Mouse (Mus musculus) hindbrain, embryonic 16.5 days (tissue): ENCODE measurements around the gene Ulk4. TPM values are rescaled to one million over a fixed set of nuclear protein-coding genes. Genes with fewer than 3 reads are reported as not detected.
A peak's percentile ranks its signal among the peaks of the same experiment; 100 is the strongest.

ENCODE experiments used
- ATAC-seq: fragments of 200-750 bp; cut with Nextera tagmentation; 2 replicates; pipeline ENCODE4 v1.8.0; 2017; ENCODE audit warnings: moderate TSS enrichment, moderate library complexity
- H3K27ac ChIP-seq: fragments of 300-500 bp; sonication (generic); 2 replicates; pipeline ENCODE4 v1.5.1; 2014; ENCODE audit warnings: low read depth, mild to moderate bottlenecking, control low read depth, low read length, moderate library complexity
- H3K27me3 ChIP-seq: fragments of 300-500 bp; sonication (generic); replicated peaks from 2 replicates; pipeline ENCODE4 v1.6.1; 2014; ENCODE audit warnings: low read length; ENCODE audit not compliant: control insufficient read depth, insufficient read depth
- H3K36me3 ChIP-seq: fragments of 300-500 bp; sonication (generic); 2 replicates; pipeline ENCODE4 v1.6.1; 2014; ENCODE audit warnings: mild to moderate bottlenecking, low read length, moderate library complexity, mixed read lengths; ENCODE audit not compliant: control insufficient read depth, insufficient read depth
- H3K4me1 ChIP-seq: fragments of 300-500 bp; sonication (generic); 2 replicates; pipeline ENCODE4 v1.6.1; 2014; ENCODE audit warnings: low read depth, low read length; ENCODE audit not compliant: control insufficient read depth, insufficient read depth
- H3K4me2 ChIP-seq: fragments of 300-500 bp; sonication (generic); 2 replicates; pipeline ENCODE4 v1.6.1; 2014; ENCODE audit warnings: mild to moderate bottlenecking, low read length, control low read depth, moderate library complexity
- H3K4me3 ChIP-seq: fragments of 300-500 bp; sonication (generic); 2 replicates; pipeline ENCODE4 v1.5.1; 2014; ENCODE audit warnings: mild to moderate bottlenecking, low read length, control low read depth, moderate library complexity
- H3K9ac ChIP-seq: fragments of 300-500 bp; sonication (generic); 2 replicates; pipeline ENCODE4 v1.6.1; 2014; ENCODE audit warnings: low read depth, mild to moderate bottlenecking, control low read depth, low read length, moderate library complexity
- H3K9me3 ChIP-seq: fragments of 300-500 bp; sonication (generic); 2 replicates; pipeline ENCODE4 v1.6.1; 2014; ENCODE audit warnings: mild to moderate bottlenecking, low read length, moderate library complexity; ENCODE audit not compliant: control insufficient read depth
- WGBS: fragments of 180-500 bp; shearing (Covaris S2); extraction: QIAGEN DNeasy Blood & Tissue Kit; methylation state at CpG from one replicate; pipeline ENCODE4 v1.1.7; 2014; 5-methylcytosine and 5-hydroxymethylcytosine counted together
- polyA plus RNA-seq: library from polyadenylated mRNA; unstranded; fragments of >200 nt; fragmentation: Nextera tagmentation; extraction: Ambion mirVana; gene quantifications from 2 replicates; pipeline ENCODE4 v1.2.1, GENCODE M21; 2015

The Ulk4 gene
- polyA plus RNA-seq, 1 experiment from 2014 or later = 75.8 TPM

DNA sequence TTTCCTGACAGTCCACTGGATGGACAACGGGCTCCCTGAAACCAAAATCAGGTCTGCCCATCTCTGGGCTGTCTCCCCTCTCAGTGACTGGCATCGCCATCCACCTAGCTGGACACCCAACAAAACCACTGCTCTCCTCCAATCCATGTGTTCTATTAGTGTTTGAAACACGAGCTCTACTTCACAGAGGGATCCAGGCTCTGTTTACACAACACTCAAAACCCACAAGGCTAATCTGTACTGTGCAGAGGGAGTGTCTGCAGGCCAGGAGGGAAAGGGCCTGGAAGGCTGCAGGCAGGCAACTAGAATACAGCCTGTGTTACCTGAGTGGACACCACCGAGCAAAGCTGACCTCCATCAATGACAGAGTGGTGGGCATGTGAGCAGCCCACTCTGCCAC is 5.4 kb downstream of the Ulk4 start:
- Histone ChIP-seq H3K27me3 (no peaks in the 10 kb centered on the region), H3K36me3 (no peaks in the 10 kb centered on the region), H3K4me2 (no peak overlapping the region), H3K9me3 (no peaks in the 10 kb centered on the region), H3K4me3 (no peak overlapping the region), H3K27ac (no peak overlapping the region), H3K9ac (no peak overlapping the region), H3K4me1 (peaks cover 3% of the 10 kb centered on the region)
- 82% methylated on average over 4 of the region's 4 CpGs for WGBS
- ATAC-seq = no peak

GRCm38 (mm10) chr9:121271149-121271548 is 5.8 kb downstream of the Ulk4 start:
- ATAC-seq = no peak
- Histone ChIP-seq H3K4me1 (peaks cover 1% of the 10 kb centered on the region; the same call in 1 of the 2 replicates), H3K4me2 (no peak overlapping the region), H3K4me3 (no peak overlapping the region), H3K36me3 (no peaks in the 10 kb centered on the region), H3K9me3 (no peaks in the 10 kb centered on the region), H3K27ac (no peak overlapping the region), H3K9ac (no peak overlapping the region), H3K27me3 (no peaks in the 10 kb centered on the region)
- whole genome bisulfite sequencing = 100% methylated on average over 1 of the region's 1 CpGs

GRCm38 (mm10) chr9:121265307-121265706 is 11.7 kb downstream of the Ulk4 start:
- ATAC-seq = no peak
- Histone ChIP-seq H3K9me3 (no peaks in the 10 kb centered on the region), H3K27me3 (no peaks in the 10 kb centered on the region), H3K36me3 (no peaks in the 10 kb centered on the region), H3K4me2 (no peak overlapping the region), H3K9ac (no peak overlapping the region), H3K4me1 (no peaks in the 10 kb centered on the region), H3K4me3 (no peak overlapping the region), H3K27ac (no peak overlapping the region)
- WGBS = 84% methylated on average over 10 of the region's 10 CpGs

GRCm38 (mm10) chr9:121257106-121257505 is 19.9 kb downstream of the Ulk4 start:
- WGBS = 88% methylated on average over 9 of the region's 9 CpGs

GRCm38 (mm10) chr9:121254761-121255160 is 22.2 kb downstream of the Ulk4 start:
- H3K9me3 ChIP-seq = no peaks in the 10 kb centered on the region
- peaks cover 3% of the 10 kb centered on the region; the same call in 1 of the 2 replicates for H3K36me3 ChIP-seq
- no peak overlapping the region for H3K9ac ChIP-seq
- no peaks in the 10 kb centered on the region for H3K4me1 ChIP-seq
- H3K27ac ChIP-seq = no peak overlapping the region
- no peak for ATAC-seq
- WGBS = 96% methylated on average over 13 of the region's 13 CpGs
- H3K4me2 ChIP-seq = no peak overlapping the region
- H3K27me3 ChIP-seq = no peaks in the 10 kb centered on the region
- no peak overlapping the region for H3K4me3 ChIP-seq

More at GRCm38 (mm10) chr9:121257106-121257505, 19.9 kb downstream of the Ulk4 start:
- ATAC-seq = no peak
- no peak overlapping the region for H3K4me3 ChIP-seq
- H3K9ac ChIP-seq = no peak overlapping the region
- H3K36me3 ChIP-seq = peaks cover 3% of the 10 kb centered on the region; the same call in 1 of the 2 replicates
- no peak overlapping the region for H3K27ac ChIP-seq
- no peaks in the 10 kb centered on the region for H3K9me3 ChIP-seq
- H3K4me1 ChIP-seq = no peaks in the 10 kb centered on the region
- H3K27me3 ChIP-seq = no peaks in the 10 kb centered on the region
- H3K4me2 ChIP-seq = no peak overlapping the region

- Histone ChIP-seq H3K4me3 (no peak overlapping the region), H3K9ac (no peak overlapping the region), H3K27ac (no peak overlapping the region), H3K27me3 (no peaks in the 10 kb centered on the region), H3K4me1 (no peaks in the 10 kb centered on the region), H3K36me3 (peaks cover 3% of the 10 kb centered on the region; the same call in 1 of the 2 replicates), H3K4me2 (no peak overlapping the region), H3K9me3 (no peaks in the 10 kb centered on the region)
- WGBS = 82% methylated on average over 2 of the region's 2 CpGs
- ATAC-seq = no peak
Observed at GRCm38 (mm10) chr9:121253983-121254382, 23.0 kb downstream of the Ulk4 start.

DNA sequence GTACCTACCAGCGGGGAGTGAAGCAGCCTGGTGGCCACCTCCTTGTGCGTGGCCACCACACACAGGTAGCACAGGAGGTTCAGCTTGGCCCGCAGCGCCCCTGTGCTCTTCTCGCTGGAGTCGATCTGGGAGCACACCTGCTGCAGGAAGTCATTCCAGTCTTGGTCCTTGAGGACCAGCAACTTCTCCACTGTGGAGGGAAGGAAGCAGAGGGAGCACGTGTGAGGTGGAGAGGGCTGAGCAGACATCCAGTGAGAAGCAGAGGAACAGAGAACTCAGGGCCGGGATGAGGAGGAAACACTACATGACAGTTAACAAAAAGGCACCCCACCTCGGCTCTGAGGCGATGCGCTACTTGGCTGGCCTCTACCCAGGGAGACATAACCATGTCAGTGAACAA is 26.1 kb downstream of the Ulk4 start:
- H3K27ac ChIP-seq = no peak overlapping the region
- 92% methylated on average over 11 of the region's 11 CpGs for WGBS

GRCm38 (mm10) chr9:121249805-121250204 is 27.2 kb downstream of the Ulk4 start:
- Histone ChIP-seq H3K9ac (no peak overlapping the region), H3K36me3 (peaks cover 2% of the 10 kb centered on the region; the same call in 1 of the 2 replicates), H3K4me3 (no peak overlapping the region), H3K4me1 (no peaks in the 10 kb centered on the region), H3K4me2 (no peak overlapping the region), H3K27ac (no peak overlapping the region), H3K9me3 (no peaks in the 10 kb centered on the region), H3K27me3 (no peaks in the 10 kb centered on the region)
- no peak for ATAC-seq
- 63% methylated on average over 14 of the region's 14 CpGs for WGBS

More for the DNA sequence above, 26.1 kb downstream of the Ulk4 start:
- H3K4me2 ChIP-seq = no peak overlapping the region
- H3K4me1 ChIP-seq = no peaks in the 10 kb centered on the region
- H3K4me3 ChIP-seq = no peak overlapping the region
- H3K36me3 ChIP-seq = peaks cover 3% of the 10 kb centered on the region; the same call in 1 of the 2 replicates
- ATAC-seq = no peak
- H3K9ac ChIP-seq = no peak overlapping the region
- H3K9me3 ChIP-seq = no peaks in the 10 kb centered on the region
- no peaks in the 10 kb centered on the region for H3K27me3 ChIP-seq

- no peak overlapping the region for H3K9ac ChIP-seq
- H3K9me3 ChIP-seq = no peaks in the 10 kb centered on the region
- H3K27ac ChIP-seq = no peak overlapping the region
- no peak overlapping the region for H3K4me3 ChIP-seq
- H3K27me3 ChIP-seq = no peaks in the 10 kb centered on the region
- 0 out of 2 replicates have a peak, but pooled peaks have one; percentile 48 for ATAC-seq
- no peaks in the 10 kb centered on the region for H3K4me1 ChIP-seq
- H3K4me2 ChIP-seq = no peak overlapping the region
- 63% methylated on average over 12 of the region's 12 CpGs for WGBS
- H3K36me3 ChIP-seq = no peaks in the 10 kb centered on the region
Observed at GRCm38 (mm10) chr9:121247956-121248775, 28.8 kb downstream of the Ulk4 start.
